Mouse (Mus musculus) olfactory bulb, adult 2 months (tissue): Measurements from ENCODE around the gene Wfdc10.
"Not testable (repeated sequence)": the region's sequence is repeated elsewhere in the genome, so short reads cannot be mapped to it uniquely, and the experiment has no call there.

Experiments used
- CTCF ChIP-seq: fragments of 200-500 bp; IDR thresholded peaks from 2 replicates; pipeline ENCODE4 v1.5.1; 2012; ENCODE audit warnings: low read depth, mild to moderate bottlenecking, low read length, moderate library complexity; ENCODE audit not compliant: insufficient read depth
- POLR2A ChIP-seq: fragments of 200-500 bp; IDR thresholded peaks from 2 replicates; pipeline ENCODE4 v1.6.1; 2012; ENCODE audit warnings: mild to moderate bottlenecking, low read depth, low read length, moderate library complexity; ENCODE audit not compliant: insufficient read depth

DNA sequence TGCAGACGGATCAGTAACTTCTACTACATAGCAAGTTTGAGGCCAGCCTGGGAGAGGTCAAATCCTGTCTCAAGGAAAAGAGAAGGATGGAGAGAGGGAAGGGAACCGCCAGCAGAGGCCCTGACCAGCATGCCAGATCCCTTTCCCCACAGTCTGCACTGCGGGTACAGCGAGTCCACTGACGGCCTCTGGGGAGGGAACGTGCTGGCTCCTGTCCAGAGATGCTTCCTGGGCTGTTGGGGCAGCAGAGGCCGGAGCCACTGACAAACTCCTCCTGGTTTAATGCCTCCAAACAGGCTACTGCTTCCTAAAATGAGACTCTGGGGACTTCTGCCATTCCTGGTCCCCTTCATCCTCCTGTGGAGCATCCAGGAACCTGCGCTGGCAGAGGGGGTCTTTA is 42.4 kb upstream of the Wfdc10 start, which contains the start of the genes Wfdc6b and Wfdc8:
- not testable (repeated sequence) for TF ChIP-seq CTCF, POLR2A
